Mouse (Mus musculus) embryonic facial prominence, embryonic 10.5 days (tissue): Measurements from ENCODE around the gene Htatip2. TPM values are rescaled to one million over a fixed set of nuclear protein-coding genes. Genes with fewer than 3 reads are reported as not detected.

Experiments
- DNase-seq: peaks from one replicate; pipeline ENCODE4 v3.0.0-alpha.2; 2017; ENCODE audit warnings: low spot score
- H3K27ac ChIP-seq: fragments of 300-500 bp; sonication (generic); replicated peaks from 2 replicates; pipeline ENCODE4 v1.5.1; 2016; ENCODE audit warnings: mild to moderate bottlenecking
- H3K27me3 ChIP-seq: fragments of 300-500 bp; sonication (generic); replicated peaks from 2 replicates; pipeline ENCODE4 v1.6.1; 2016; ENCODE audit warnings: low read depth, mild to moderate bottlenecking; ENCODE audit not compliant: poor library complexity, severe bottlenecking
- H3K36me3 ChIP-seq: fragments of 300-500 bp; sonication (generic); replicated peaks from 2 replicates; pipeline ENCODE4 v1.6.1; 2016; ENCODE audit warnings: mild to moderate bottlenecking, moderate library complexity
- H3K4me1 ChIP-seq: fragments of 300-500 bp; sonication (generic); 2 replicates; pipeline ENCODE4 v1.6.1; 2016
- H3K4me3 ChIP-seq: fragments of 300-500 bp; sonication (generic); 2 replicates; pipeline ENCODE4 v1.5.1; 2016; ENCODE audit warnings: mild to moderate bottlenecking, moderate library complexity
- H3K9me3 ChIP-seq: fragments of 300-500 bp; sonication (generic); 2 replicates; pipeline ENCODE4 v1.6.1; 2016; ENCODE audit warnings: mild to moderate bottlenecking
- WGBS: fragments of 180-500 bp; shearing (Covaris S2); methylation state at CpG from one replicate; pipeline ENCODE4 v1.1.7; 2016; 5-methylcytosine and 5-hydroxymethylcytosine counted together
- polyA plus RNA-seq: library from polyadenylated mRNA; unstranded; fragments of >200 nt; fragmentation: Nextera tagmentation; extraction: Ambion mirVana; gene quantifications from 2 replicates; pipeline ENCODE4 v1.2.1, GENCODE M21; 2016

The Htatip2 gene
- 4.8 and 5.6 TPM in 2 replicates for polyA plus RNA-seq

- H3K27me3 ChIP-seq: peaks cover 76% of the 10 kb centered on the region
- peak within 1 kb of the TSS; percentile 30 for H3K27ac ChIP-seq
- no peaks in the 10 kb centered on the region for H3K36me3 ChIP-seq
- peaks cover 7% of the 10 kb centered on the region; the same call in 1 of the 2 replicates for H3K9me3 ChIP-seq
- peak within 1 kb of the TSS; percentile 62 for H3K4me3 ChIP-seq
- DNase-seq: peak; percentile 60
- WGBS: 3% methylated on average over 42 of the region's 42 CpGs
- peaks cover 8% of the 10 kb centered on the region; the same call in 1 of the 2 replicates for H3K4me1 ChIP-seq
These were observed at the start of gene Htatip2 for GRCm38 (mm10) chr7:49758934-49759571. Gene Htatip2, plus strand, starts transcription at chr7:49759115.

GRCm38 (mm10) chr7:49709381-49710021 lies 49.4 kb upstream of the Htatip2 start:
- Histone ChIP-seq H3K27ac (no peak overlapping the region), H3K36me3 (no peaks in the 10 kb centered on the region), H3K4me1 (peaks cover 11% of the 10 kb centered on the region; the same call in 1 of the 2 replicates), H3K4me3 (no peak overlapping the region), H3K27me3 (peaks cover 87% of the 10 kb centered on the region), H3K9me3 (no peaks in the 10 kb centered on the region)
- DNase-seq: no peak
- 51% methylated on average over 9 of the region's 9 CpGs for WGBS

- no peaks in the 10 kb centered on the region for H3K4me1 ChIP-seq
- WGBS: 70% methylated on average over 15 of the region's 15 CpGs
- H3K4me3 ChIP-seq: no peak overlapping the region
- no peak overlapping the region for H3K27ac ChIP-seq
- H3K36me3 ChIP-seq: no peaks in the 10 kb centered on the region
- H3K27me3 ChIP-seq: peaks cover 66% of the 10 kb centered on the region
- no peaks in the 10 kb centered on the region for H3K9me3 ChIP-seq
- no peak for DNase-seq
These were observed 40.8 kb upstream of the Htatip2 start for GRCm38 (mm10) chr7:49717942-49718733.

- Histone ChIP-seq H3K36me3 (no peaks in the 10 kb centered on the region), H3K4me1 (peaks cover 8% of the 10 kb centered on the region), H3K27ac (no peak overlapping the region), H3K4me3 (no peak overlapping the region), H3K9me3 (no peaks in the 10 kb centered on the region), H3K27me3 (peaks cover 45% of the 10 kb centered on the region)
- DNase-seq: no peak
- 68% methylated on average over 4 of the region's 4 CpGs for WGBS
These were observed 24.6 kb upstream of the Htatip2 start for GRCm38 (mm10) chr7:49734342-49734741.

- DNase-seq: no peak
- H3K4me1 ChIP-seq: peaks cover 33% of the 10 kb centered on the region
- H3K9me3 ChIP-seq: no peaks in the 10 kb centered on the region
- H3K36me3 ChIP-seq: no peaks in the 10 kb centered on the region
- no peak overlapping the region for H3K4me3 ChIP-seq
- no peak overlapping the region for H3K27ac ChIP-seq
- H3K27me3 ChIP-seq: peaks cover 47% of the 10 kb centered on the region
- 68% methylated on average over 8 of the region's 8 CpGs for WGBS
These were observed 19.5 kb upstream of the Htatip2 start for GRCm38 (mm10) chr7:49739448-49739847.

GRCm38 (mm10) chr7:49741474-49741873 lies 17.4 kb upstream of the Htatip2 start:
- Histone ChIP-seq H3K27ac (no peak overlapping the region), H3K27me3 (peaks cover 59% of the 10 kb centered on the region), H3K4me3 (no peak overlapping the region), H3K9me3 (no peaks in the 10 kb centered on the region), H3K4me1 (peaks cover 33% of the 10 kb centered on the region), H3K36me3 (no peaks in the 10 kb centered on the region)
- 30% methylated on average over 5 of the region's 5 CpGs for WGBS
- DNase-seq: no peak

- H3K27me3 ChIP-seq: peaks cover 62% of the 10 kb centered on the region
- no peak overlapping the region; the same call in 1 of the 2 replicates for H3K27ac ChIP-seq
- peak; percentile 48 for DNase-seq
- peaks cover 33% of the 10 kb centered on the region for H3K4me1 ChIP-seq
- no peaks in the 10 kb centered on the region for H3K36me3 ChIP-seq
- no peak overlapping the region for H3K4me3 ChIP-seq
- 15% methylated on average over 10 of the region's 10 CpGs for WGBS
- no peaks in the 10 kb centered on the region for H3K9me3 ChIP-seq
These were observed 17.0 kb upstream of the Htatip2 start for GRCm38 (mm10) chr7:49741923-49742322.

GRCm38 (mm10) chr7:49751148-49751547 lies 7.8 kb upstream of the Htatip2 start:
- WGBS: 7% methylated on average over 4 of the region's 4 CpGs
- Histone ChIP-seq H3K27me3 (peaks cover 85% of the 10 kb centered on the region), H3K36me3 (no peaks in the 10 kb centered on the region), H3K9me3 (no peaks in the 10 kb centered on the region), H3K4me3 (no peak overlapping the region), H3K27ac (no peak overlapping the region), H3K4me1 (no peaks in the 10 kb centered on the region)
- peak; percentile 27 for DNase-seq

GRCm38 (mm10) chr7:49752730-49753506 lies 6.0 kb upstream of the Htatip2 start:
- H3K27me3 ChIP-seq: peaks cover 84% of the 10 kb centered on the region

GRCm38 (mm10) chr7:49754767-49755166 lies 4.1 kb upstream of the Htatip2 start:
- peaks cover 91% of the 10 kb centered on the region for H3K27me3 ChIP-seq

More at GRCm38 (mm10) chr7:49752730-49753506, 6.0 kb upstream of the Htatip2 start:
- no peaks in the 10 kb centered on the region for H3K9me3 ChIP-seq
- no peaks in the 10 kb centered on the region for H3K4me1 ChIP-seq
- H3K4me3 ChIP-seq: peak overlapping the region; percentile 31; the same call in 1 of the 2 replicates
- no peaks in the 10 kb centered on the region for H3K36me3 ChIP-seq
- WGBS: 34% methylated on average over 25 of the region's 25 CpGs
- DNase-seq: peak; percentile 58
- no peak overlapping the region for H3K27ac ChIP-seq

GRCm38 (mm10) chr7:49762605-49763004 lies 3.7 kb downstream of the Htatip2 start:
- WGBS: 80% methylated on average over 13 of the region's 13 CpGs
- peaks cover 79% of the 10 kb centered on the region for H3K27me3 ChIP-seq
- H3K9me3 ChIP-seq: peaks cover 7% of the 10 kb centered on the region; the same call in 1 of the 2 replicates
- no peak overlapping the region for H3K27ac ChIP-seq
- H3K36me3 ChIP-seq: no peaks in the 10 kb centered on the region
- DNase-seq: no peak
- H3K4me3 ChIP-seq: no peak overlapping the region
- peaks cover 8% of the 10 kb centered on the region; the same call in 1 of the 2 replicates for H3K4me1 ChIP-seq

More at GRCm38 (mm10) chr7:49754767-49755166, 4.1 kb upstream of the Htatip2 start:
- Histone ChIP-seq H3K4me1 (peaks cover 8% of the 10 kb centered on the region; the same call in 1 of the 2 replicates), H3K27ac (no peak overlapping the region), H3K4me3 (no peak overlapping the region), H3K36me3 (no peaks in the 10 kb centered on the region), H3K9me3 (peaks cover 5% of the 10 kb centered on the region; the same call in 1 of the 2 replicates)
- WGBS: 5% methylated on average over 9 of the region's 9 CpGs
- DNase-seq: peak; percentile 63
